Mouse (Mus musculus): ENCODE measurements around the gene Axin1. TPM values are rescaled to one million over a fixed set of nuclear protein-coding genes. Genes with fewer than 3 reads are reported as not detected.

The Axin1 gene
- polyA plus RNA-seq, 1 experiment from 2014 or later, result 8.8 TPM

Other genes with a start within 250 kb of the Axin1 start
- gene Rab40c, start 219.0 kb upstream of the Axin1 start, polyA plus RNA-seq (2015; fragmentation: Nextera tagmentation; extraction: Ambion mirVana), result 12.1 and 18.0 TPM in 2 replicates
- gene Pigq, start 193.8 kb upstream of the Axin1 start, polyA plus RNA-seq (2015; fragmentation: Nextera tagmentation; extraction: Ambion mirVana), result 52.9 and 63.0 TPM in 2 replicates
- gene Nhlrc4, start 193.7 kb upstream of the Axin1 start, polyA plus RNA-seq (2015; fragmentation: Nextera tagmentation; extraction: Ambion mirVana), result 0.08 and 0.16 TPM in 2 replicates
- 0.05 TPM in 1 of 2 replicates, not detected in the other for gene A930017K11Rik, start 186.1 kb upstream of the Axin1 start, polyA plus RNA-seq (2015; fragmentation: Nextera tagmentation; extraction: Ambion mirVana)
- 9.3 and 13.5 TPM in 2 replicates for gene Capn15, start 152.9 kb upstream of the Axin1 start, polyA plus RNA-seq (2015; fragmentation: Nextera tagmentation; extraction: Ambion mirVana)
- gene Rab11fip3, start 69.1 kb upstream of the Axin1 start, polyA plus RNA-seq (2015; fragmentation: Nextera tagmentation; extraction: Ambion mirVana), result 10.2 and 12.8 TPM in 2 replicates
- gene Decr2, start 48.4 kb upstream of the Axin1 start, polyA plus RNA-seq (2015; fragmentation: Nextera tagmentation; extraction: Ambion mirVana), result 36.0 and 36.9 TPM in 2 replicates
- gene Nme4, start 43.1 kb upstream of the Axin1 start, polyA plus RNA-seq (2015; fragmentation: Nextera tagmentation; extraction: Ambion mirVana), result 48.8 and 61.8 TPM in 2 replicates
- 0.77 and 1.3 TPM in 2 replicates for gene Tmem8, start 25.4 kb upstream of the Axin1 start, polyA plus RNA-seq (2015; fragmentation: Nextera tagmentation; extraction: Ambion mirVana)
- gene Mrpl28, start 15.2 kb upstream of the Axin1 start, polyA plus RNA-seq (2015; fragmentation: Nextera tagmentation; extraction: Ambion mirVana), result 195 and 202 TPM in 2 replicates
- 0.25 and 0.76 TPM in 2 replicates for gene Pdia2, start 60.4 kb downstream of the Axin1 start, polyA plus RNA-seq (2015; fragmentation: Nextera tagmentation; extraction: Ambion mirVana)
- 4.5 and 5.7 TPM in 2 replicates for gene Rgs11, start 64.3 kb downstream of the Axin1 start, polyA plus RNA-seq (2015; fragmentation: Nextera tagmentation; extraction: Ambion mirVana)
- gene Arhgdig, start 69.1 kb downstream of the Axin1 start, polyA plus RNA-seq (2015; fragmentation: Nextera tagmentation; extraction: Ambion mirVana), result 3.7 and 6.0 TPM in 2 replicates
- gene Fam234a, start 105.6 kb downstream of the Axin1 start, polyA plus RNA-seq (2015; fragmentation: Nextera tagmentation; extraction: Ambion mirVana), result 44.3 and 47.5 TPM in 2 replicates
- gene Luc7l, start 114.2 kb downstream of the Axin1 start, polyA plus RNA-seq (2015; fragmentation: Nextera tagmentation; extraction: Ambion mirVana), result 53.4 and 55.3 TPM in 2 replicates